Mouse (Mus musculus) liver, embryonic 18 days (tissue): ENCODE data around the gene Gm17555. TPM values are rescaled to one million over a fixed set of nuclear protein-coding genes. Genes with fewer than 3 reads are reported as not detected.

Source experiments
- polyA plus RNA-seq: library from polyadenylated mRNA; depleted of rRNA; stranded (reverse); fragments of >200 nt; gene quantifications from 2 replicates; pipeline ENCODE4 v1.2.3, GENCODE M21; 2012; rRNA removed

The Gm17555 gene
- not detected in 2 replicates for polyA plus RNA-seq

DNA sequence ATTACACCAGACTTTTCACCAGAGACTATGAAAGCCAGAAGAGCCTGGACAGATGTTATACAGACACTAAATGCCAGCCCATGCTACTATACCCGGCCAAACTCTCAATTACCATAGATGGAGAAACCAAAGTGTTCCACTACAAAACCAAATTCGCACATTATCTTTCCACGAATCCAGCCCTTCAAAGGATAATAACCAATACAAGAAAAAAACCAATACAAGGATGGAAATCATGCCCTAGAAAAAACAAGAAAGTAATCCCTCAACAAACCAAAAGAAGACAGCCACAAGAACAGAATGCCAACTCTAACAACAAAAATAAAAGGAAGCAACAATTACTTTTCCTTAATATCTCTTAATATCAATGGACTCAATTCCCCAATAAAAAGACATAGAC is at the start of gene Gm17555:
TSS of gene Gm17555 (plus strand) at position 301 of the 400 bp plus-strand sequence.

Other genes with a start within 250 kb of the Gm17555 start
- gene Fgf7, start 180.4 kb upstream of the Gm17555 start, polyA plus RNA-seq, result 0.02 and 0.15 TPM in 2 replicates
- not detected in 2 replicates for gene Fam227b, start 63.1 kb upstream of the Gm17555 start, polyA plus RNA-seq
- 10.0 and 10.5 TPM in 2 replicates for gene Dtwd1, start 63.0 kb upstream of the Gm17555 start, polyA plus RNA-seq